Mouse (Mus musculus): ENCODE results near the gene Myoz2. TPM values are rescaled to one million over a fixed set of nuclear protein-coding genes. Genes with fewer than 3 reads are reported as not detected.

The Myoz2 gene
- total and polyA plus RNA-seq, 3 experiments: not detected

- TF ChIP-seq ETS1 (conservative IDR thresholded peaks at IDR 0.05; ENCODE audit: low read depth, low read length) (peak; percentile 87), MAX (IDR thresholded peaks at IDR 0.05; ENCODE audit: low read length) (peak; percentile 80; the same call in 1 of the 2 replicates), MEF2A (IDR thresholded peaks at IDR 0.05; ENCODE audit: borderline replicate concordance, low read depth, low read length) (peak; percentile 76), PAX5 (IDR thresholded peaks at IDR 0.05; ENCODE audit: low read length) (no peak), EP300 (IDR thresholded peaks at IDR 0.05; ENCODE audit: low read length) (peak; percentile 94), TCF12 (IDR thresholded peaks at IDR 0.05; ENCODE audit: low read depth, low read length) (peak; percentile 55; the same call in 1 of the 2 replicates), POLR2A (IDR thresholded peaks at IDR 0.05; ENCODE audit: low read depth, low read length) (no peak), USF1 (IDR thresholded peaks at IDR 0.05; ENCODE audit: low read depth, low read length) (no peak), ZMIZ1 (IDR thresholded peaks at IDR 0.05; ENCODE audit: low read depth, low read length) (no peak), UBTF (IDR thresholded peaks at IDR 0.05; ENCODE audit: low read depth, low read length) (no peak), MXI1 (IDR thresholded peaks at IDR 0.05; ENCODE audit: low read depth, low read length) (peak; percentile 46; the same call in 1 of the 2 replicates), CTCF (conservative IDR thresholded peaks at IDR 0.05 in 1 of 2, IDR thresholded peaks at IDR 0.05 in 1 of 2; ENCODE audit: low read depth in 2 of 2, low read length in 2 of 2) (no peak), HCFC1 (IDR thresholded peaks at IDR 0.05; ENCODE audit: low read depth, low read length) (no peak), ZKSCAN1 (IDR thresholded peaks at IDR 0.05; ENCODE audit: borderline replicate concordance, low read depth, low read length) (no peak), IRF4 (IDR thresholded peaks at IDR 0.05; ENCODE audit: low read depth, low read length) (peak; percentile 91), E2F4 (IDR thresholded peaks at IDR 0.05; ENCODE audit: insufficient replicate concordance, low read depth, low read length) (no peak), BHLHE40 (IDR thresholded peaks at IDR 0.05; ENCODE audit: low read depth, low read length) (peak; percentile 98)
Measured at GRCm38 (mm10) chr3:122986906-122987305, 47.9 kb downstream of the Myoz2 start (continued).

DNA sequence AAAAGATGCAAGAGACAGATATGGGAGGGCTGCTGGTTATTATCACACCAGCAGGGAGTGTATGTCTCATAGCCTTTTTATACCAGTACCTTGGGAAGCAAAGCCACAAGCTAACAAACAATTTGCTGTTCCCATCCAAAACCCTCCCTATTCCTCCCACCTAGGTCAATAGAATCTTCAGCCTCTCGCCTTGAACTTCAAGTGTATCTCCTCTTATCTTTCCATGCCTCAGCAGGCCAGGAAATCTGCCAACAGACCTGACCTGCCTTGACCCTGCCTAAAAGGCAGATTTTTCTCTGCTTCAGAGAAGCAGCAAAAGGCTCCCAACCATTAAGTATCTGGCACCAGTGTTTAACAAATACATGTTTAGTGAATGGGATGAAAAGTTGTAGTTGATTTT, 48.4 kb downstream of the Myoz2 start:
- no peaks in the 10 kb centered on the region for H3K27me3 ChIP-seq (replicated peaks)
- H3K4me1 ChIP-seq (ENCODE audit: control insufficient read depth in 1 of 2, insufficient read depth in 2 of 2): peaks cover 0 to 8% of the 10 kb centered on the region in 2 experiments; a peak in 2 of 4 replicates
- no peak overlapping the region for H3K27ac ChIP-seq (ENCODE audit: insufficient read depth, low read depth)
- H3K9ac ChIP-seq (ENCODE audit: insufficient read depth, low read depth): no peak overlapping the region
- H3K4me2 ChIP-seq (ENCODE audit: insufficient read depth, low read depth, poor library complexity, severe bottlenecking): no peak overlapping the region
- TF ChIP-seq MAFK (IDR thresholded peaks at IDR 0.05; ENCODE audit: insufficient replicate concordance, low read length): no peak
- TF ChIP-seq ZKSCAN1 (IDR thresholded peaks at IDR 0.05; ENCODE audit: borderline replicate concordance, low read depth, low read length): no peak
- TF ChIP-seq RAD21 (IDR thresholded peaks at IDR 0.05; ENCODE audit: low read depth, low read length): no peak
- TF ChIP-seq ZMIZ1 (IDR thresholded peaks at IDR 0.05; ENCODE audit: low read depth, low read length): no peak
- TF ChIP-seq IRF4 (IDR thresholded peaks at IDR 0.05; ENCODE audit: low read depth, low read length): no peak
- no peak for TF ChIP-seq MAZ (IDR thresholded peaks at IDR 0.05; ENCODE audit: low read depth, low read length)
- no peak for TF ChIP-seq NELFE (IDR thresholded peaks at IDR 0.05; ENCODE audit: low read depth, low read length)
- no peak for TF ChIP-seq PAX5 (IDR thresholded peaks at IDR 0.05; ENCODE audit: low read length)
- TF ChIP-seq USF1 (IDR thresholded peaks at IDR 0.05; ENCODE audit: low read depth, low read length): no peak
- no peak for TF ChIP-seq ELF1 (IDR thresholded peaks at IDR 0.05; ENCODE audit: low read depth, low read length)
- TF ChIP-seq UBTF (IDR thresholded peaks at IDR 0.05; ENCODE audit: low read depth, low read length): no peak
- no peak for TF ChIP-seq JUND (conservative IDR thresholded peaks at IDR 0.05; ENCODE audit: low read depth, low read length)
- no peak for TF ChIP-seq KAT2A (IDR thresholded peaks at IDR 0.05; ENCODE audit: insufficient replicate concordance, low read length)
- no peak for TF ChIP-seq SIN3A (IDR thresholded peaks at IDR 0.05; ENCODE audit: low read length)
- TF ChIP-seq GABPA (IDR thresholded peaks at IDR 0.05; ENCODE audit: insufficient replicate concordance, low read depth, low read length): no peak
- TF ChIP-seq ZNF384 (IDR thresholded peaks at IDR 0.05; ENCODE audit: low read depth, low read length): no peak
- TF ChIP-seq TBP (conservative IDR thresholded peaks at IDR 0.05; ENCODE audit: low read depth, low read length): no peak
- no peaks in the 10 kb centered on the region for H3K36me3 ChIP-seq (replicated peaks in 1 of 2; ENCODE audit: control insufficient read depth in 1 of 2, insufficient read depth in 1 of 2, low read length in 1 of 2)
- H3K79me2 ChIP-seq (replicated peaks; ENCODE audit: control insufficient read depth, extremely low read depth, insufficient read depth, poor library complexity, severe bottlenecking): no peaks in the 10 kb centered on the region
- in situ Hi-C loops (cut with MboI; ENCODE audit: low pct_ligation_motif_present, low pct_unique_long_range_greater_than_20kb, low sequenced_read_pairs): no loop called here
- no peak overlapping the region for H3K4me3 ChIP-seq (replicated peaks in 1 of 3; ENCODE audit: low read depth in 2 of 3, low read length in 2 of 3, poor library complexity in 1 of 3)
- no peak for DNase-seq (ENCODE audit: extremely low read depth)
- peaks cover 11% of the 10 kb centered on the region for H3K9me3 ChIP-seq (replicated peaks; ENCODE audit: low read length)
- dilution Hi-C loops (cut with MboI; ENCODE audit: extremely low pct_ligation_motif_present, extremely low pct_unique_long_range_greater_than_20kb, low sequenced_read_pairs): no loop called here

Data from CH12.LX (cell line).